Mouse (Mus musculus): ENCODE measurements around the gene Dnaja2. TPM values are rescaled to one million over a fixed set of nuclear protein-coding genes. Genes with fewer than 3 reads are reported as not detected.

The Dnaja2 gene
- 104 and 118 TPM in 2 replicates for total RNA-seq (2017)

GRCm38 (mm10) chr8:85555181-85556145, at the start of gene Dnaja2:
Dnaja2 (minus strand) TSS chr8:85555344.
- ATAC-seq (ENCODE audit: extremely low read depth, insufficient number of reproducible peaks, low FRiP score, poor library complexity, severe bottlenecking): peak; percentile 75

DNA sequence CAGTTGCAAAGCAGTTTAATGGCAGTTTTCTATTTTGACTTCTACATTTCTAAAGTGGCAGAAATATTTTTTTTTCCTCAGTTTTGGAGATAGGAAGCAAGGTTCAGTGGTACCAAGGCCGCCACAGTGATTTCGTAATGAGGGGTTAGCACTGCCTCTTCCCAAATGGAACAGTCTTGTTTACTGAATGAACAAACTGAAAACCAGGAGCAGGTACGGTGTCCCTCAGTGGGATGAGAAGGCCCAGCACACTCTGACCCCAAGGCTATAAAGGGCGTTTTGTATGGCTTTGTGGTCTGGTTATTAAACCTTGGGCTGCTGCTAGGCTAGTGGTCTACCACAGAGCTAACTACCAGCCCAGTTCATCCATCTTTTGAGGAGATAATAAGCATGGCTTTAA, 49.1 kb upstream of the Dnaja2 start:
- ATAC-seq (ENCODE audit: extremely low read depth, insufficient number of reproducible peaks, low FRiP score, poor library complexity, severe bottlenecking): no peak

GRCm38 (mm10) chr8:85603203-85603895, 48.2 kb upstream of the Dnaja2 start:
- ATAC-seq (ENCODE audit: extremely low read depth, insufficient number of reproducible peaks, low FRiP score, poor library complexity, severe bottlenecking): no peak; the same call in 1 of the 2 replicates

GRCm38 (mm10) chr8:85602737-85603136, 47.6 kb upstream of the Dnaja2 start:
- ATAC-seq (ENCODE audit: extremely low read depth, insufficient number of reproducible peaks, low FRiP score, poor library complexity, severe bottlenecking): no peak

DNA sequence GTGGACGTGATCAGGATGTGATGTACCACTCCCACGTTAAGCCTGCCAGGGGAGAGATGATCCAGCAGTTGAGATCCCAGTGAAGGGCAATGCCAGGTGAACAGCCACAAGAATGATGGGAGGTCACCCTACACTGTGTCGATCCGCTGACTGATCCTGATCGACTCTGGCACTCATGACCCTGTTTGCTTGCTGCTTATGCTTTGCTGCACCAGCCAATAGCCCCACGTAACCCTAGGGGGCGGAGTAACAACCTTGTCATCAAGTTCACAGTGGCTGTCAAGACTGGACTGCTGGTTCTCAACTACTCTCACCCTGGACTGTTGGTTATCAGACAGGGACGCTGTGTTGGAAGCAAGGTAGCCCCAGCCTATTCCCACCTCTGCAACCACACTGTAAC, 46.6 kb upstream of the Dnaja2 start:
- ATAC-seq (ENCODE audit: extremely low read depth, insufficient number of reproducible peaks, low FRiP score, poor library complexity, severe bottlenecking): no peak

- ATAC-seq (ENCODE audit: extremely low read depth, insufficient number of reproducible peaks, low FRiP score, poor library complexity, severe bottlenecking): no peak
These were observed 42.5 kb upstream of the Dnaja2 start for GRCm38 (mm10) chr8:85597413-85598191.

DNA sequence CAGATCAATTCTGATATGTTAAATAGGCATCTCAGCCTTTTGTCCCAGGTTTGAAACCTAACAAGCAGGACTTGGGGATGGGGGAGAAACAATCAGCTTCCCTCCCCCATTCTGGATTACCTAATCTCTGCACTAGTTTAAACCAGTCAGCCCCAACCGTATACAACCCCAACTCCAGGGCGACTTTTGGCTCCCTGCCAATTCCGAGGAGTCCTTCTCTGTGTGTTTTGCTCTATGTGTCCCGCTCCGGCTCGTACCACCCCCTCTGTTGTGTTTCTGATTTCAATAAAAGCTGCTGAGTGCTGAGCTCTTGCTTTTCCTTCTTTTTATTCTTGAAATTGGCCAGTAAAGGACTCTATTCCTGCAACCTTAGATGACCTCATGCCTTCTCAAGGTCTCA, 40.2 kb upstream of the Dnaja2 start:
- no peak for ATAC-seq (ENCODE audit: extremely low read depth, insufficient number of reproducible peaks, low FRiP score, poor library complexity, severe bottlenecking)

DNA sequence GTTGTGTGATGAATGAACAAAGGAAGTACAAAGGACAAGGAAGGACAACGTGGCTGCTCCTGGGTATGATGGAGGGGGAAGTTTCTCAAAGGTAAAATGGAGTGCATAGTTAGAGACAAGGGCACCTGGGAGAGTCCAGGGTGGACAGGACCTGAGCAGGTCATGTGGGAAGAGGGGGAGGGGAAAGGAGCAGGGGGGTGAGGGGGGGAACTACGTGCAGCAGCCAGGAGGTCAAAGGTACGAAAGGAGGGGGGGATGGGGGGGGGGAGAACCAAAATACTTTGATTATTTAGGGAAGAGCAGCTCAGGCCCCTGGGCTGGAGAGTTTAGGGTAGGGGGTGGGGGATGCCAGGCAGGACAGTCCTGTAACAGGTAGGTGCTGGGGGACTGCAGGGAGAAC, 39.8 kb upstream of the Dnaja2 start:
- no peak for ATAC-seq (ENCODE audit: extremely low read depth, insufficient number of reproducible peaks, low FRiP score, poor library complexity, severe bottlenecking)

DNA sequence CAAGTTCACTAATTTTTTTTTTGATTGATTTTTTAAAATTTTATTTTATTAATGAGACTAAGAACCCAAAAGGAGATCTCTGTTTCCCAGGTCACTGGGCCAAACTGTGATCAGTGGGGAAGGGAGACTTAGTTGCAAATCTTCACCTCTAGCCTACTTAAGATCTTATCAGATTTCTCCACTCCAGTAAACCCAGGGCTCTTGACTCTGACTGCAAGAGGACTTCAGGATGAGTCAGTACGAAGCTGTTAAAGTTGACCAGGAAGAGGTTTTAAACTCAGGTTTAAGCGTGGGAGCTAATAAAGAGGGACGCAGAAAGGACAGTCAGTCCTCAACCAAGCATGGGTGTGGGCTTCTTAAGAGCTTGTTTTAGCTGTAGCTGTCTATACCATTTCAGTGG, 38.2 kb upstream of the Dnaja2 start:
- ATAC-seq (ENCODE audit: extremely low read depth, insufficient number of reproducible peaks, low FRiP score, poor library complexity, severe bottlenecking): no peak

- ATAC-seq (ENCODE audit: extremely low read depth, insufficient number of reproducible peaks, low FRiP score, poor library complexity, severe bottlenecking): no peak
These were observed 36.4 kb upstream of the Dnaja2 start for GRCm38 (mm10) chr8:85591532-85591931.

DNA sequence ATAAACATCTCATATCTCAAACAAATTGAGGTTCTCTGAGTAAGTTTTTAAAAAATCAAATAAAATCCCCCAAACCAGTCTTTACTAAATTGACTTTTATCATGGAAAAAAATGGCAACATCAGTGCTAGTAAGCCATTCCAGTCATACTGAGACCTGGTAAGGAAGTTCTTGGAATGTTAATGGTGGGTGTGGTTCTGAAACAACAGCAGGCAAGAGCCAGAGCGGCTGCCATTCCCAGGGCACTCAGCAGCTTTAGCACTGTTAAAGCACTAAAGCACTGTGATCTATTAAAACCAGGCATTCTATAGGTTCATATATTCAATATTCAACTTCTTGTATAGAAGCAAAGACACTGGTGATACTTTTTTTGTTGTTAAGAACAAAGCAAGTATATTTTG, 35.1 kb upstream of the Dnaja2 start:
- ATAC-seq (ENCODE audit: extremely low read depth, insufficient number of reproducible peaks, low FRiP score, poor library complexity, severe bottlenecking): no peak

DNA sequence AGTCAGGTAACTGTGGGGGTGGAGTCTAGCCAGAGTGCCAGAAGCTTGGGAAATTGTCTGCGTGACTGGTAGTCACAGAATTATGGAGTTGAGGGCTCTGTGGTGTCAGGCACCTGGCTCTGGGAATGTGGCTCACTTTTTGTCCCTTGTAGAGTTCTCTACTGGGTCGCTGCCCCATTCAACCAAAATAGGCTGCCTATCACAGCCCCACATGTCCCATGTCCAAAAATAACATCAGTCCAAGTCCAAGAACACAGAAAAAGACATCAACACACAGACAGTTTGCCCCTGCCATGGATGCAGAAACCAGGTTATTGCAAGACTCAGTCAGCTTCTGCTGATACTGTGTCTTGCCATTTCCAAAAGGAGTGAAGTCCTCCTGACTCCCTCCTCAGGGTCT, 33.5 kb upstream of the Dnaja2 start:
- ATAC-seq (ENCODE audit: extremely low read depth, insufficient number of reproducible peaks, low FRiP score, poor library complexity, severe bottlenecking): no peak

DNA sequence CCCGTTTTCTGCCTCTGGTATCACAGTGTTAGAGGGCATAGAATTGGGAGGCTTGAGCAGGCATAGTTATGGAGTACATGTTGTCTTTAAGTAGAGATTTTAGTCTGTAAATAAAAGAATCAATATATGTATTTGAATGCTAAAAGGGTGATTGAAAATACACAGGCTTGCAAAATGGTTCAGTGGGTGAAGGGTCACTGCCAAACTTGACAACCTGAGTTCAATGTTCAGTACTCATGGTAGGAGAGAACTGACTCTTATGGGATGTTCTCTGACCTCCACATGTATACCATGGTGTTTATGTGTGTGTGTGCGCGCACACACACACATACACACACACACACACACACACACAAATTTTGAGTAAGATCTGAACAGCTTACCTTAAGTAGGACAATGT, 22.5 kb upstream of the Dnaja2 start:
- no peak for ATAC-seq (ENCODE audit: extremely low read depth, insufficient number of reproducible peaks, low FRiP score, poor library complexity, severe bottlenecking)

- no peak for ATAC-seq (ENCODE audit: extremely low read depth, insufficient number of reproducible peaks, low FRiP score, poor library complexity, severe bottlenecking)
These were observed 18.9 kb upstream of the Dnaja2 start for GRCm38 (mm10) chr8:85573972-85574496.

GRCm38 (mm10) chr8:85570466-85570865, 15.3 kb upstream of the Dnaja2 start:
- peak; percentile 70; the same call in 1 of the 2 replicates for ATAC-seq (ENCODE audit: extremely low read depth, insufficient number of reproducible peaks, low FRiP score, poor library complexity, severe bottlenecking)

DNA sequence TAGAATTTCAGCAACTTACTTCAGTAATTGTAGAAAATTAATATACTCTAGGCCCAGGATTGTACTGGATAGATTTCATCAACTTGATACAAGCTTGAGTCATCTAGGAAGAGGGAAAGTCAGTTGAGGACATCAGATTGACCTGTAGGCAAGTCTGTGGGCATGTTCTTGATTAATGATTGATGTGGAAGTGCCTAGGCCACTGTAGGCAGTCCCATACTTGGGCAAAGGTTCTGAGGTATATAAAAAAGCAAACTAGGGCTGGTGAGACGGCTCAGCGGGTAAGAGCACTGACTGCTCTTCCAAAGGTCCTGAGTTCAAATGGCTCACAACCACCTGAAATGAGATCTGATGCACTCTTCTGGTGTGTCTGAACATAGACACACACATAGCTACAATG, 12.7 kb upstream of the Dnaja2 start:
- ATAC-seq (ENCODE audit: extremely low read depth, insufficient number of reproducible peaks, low FRiP score, poor library complexity, severe bottlenecking): no peak

- no peak for ATAC-seq (ENCODE audit: extremely low read depth, insufficient number of reproducible peaks, low FRiP score, poor library complexity, severe bottlenecking)
These were observed 10.0 kb upstream of the Dnaja2 start for GRCm38 (mm10) chr8:85565186-85565585.

- ATAC-seq (ENCODE audit: extremely low read depth, insufficient number of reproducible peaks, low FRiP score, poor library complexity, severe bottlenecking): no peak
These were observed 8.2 kb upstream of the Dnaja2 start for GRCm38 (mm10) chr8:85563336-85563735.

DNA sequence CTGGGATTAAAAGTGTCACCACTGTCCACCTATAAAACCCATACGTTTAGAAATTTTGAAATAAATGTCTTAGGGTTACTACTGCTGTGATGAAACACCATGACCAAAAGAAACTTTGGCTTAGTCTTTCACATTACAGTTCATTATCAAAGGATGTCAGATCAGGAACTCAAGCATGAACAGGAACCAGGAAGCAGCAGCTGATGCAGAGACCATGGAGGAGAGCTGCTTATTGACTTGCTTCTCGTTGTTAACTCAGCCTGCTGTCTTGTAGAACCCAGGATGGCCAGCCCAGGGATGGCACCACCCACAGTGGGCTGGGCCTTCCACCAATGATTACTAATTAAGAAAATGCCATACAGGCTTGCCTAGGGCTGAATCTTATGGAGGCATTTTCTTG, 4.8 kb upstream of the Dnaja2 start:
- ATAC-seq (ENCODE audit: extremely low read depth, insufficient number of reproducible peaks, low FRiP score, poor library complexity, severe bottlenecking): no peak
